Mouse (Mus musculus) brain, embryonic 14.5 days (tissue): ENCODE results near the gene Mcrip1. TPM values are rescaled to one million over a fixed set of nuclear protein-coding genes. Genes with fewer than 3 reads are reported as not detected.
"Not testable (repeated sequence)": the region's sequence is repeated elsewhere in the genome, so short reads cannot be mapped to it uniquely, and the experiment has no call there.

ENCODE experiments used
- DNase-seq: peaks from one replicate; pipeline ENCODE4 v3.0.0-alpha.2; 2011; ENCODE audit warnings: low read depth
- CTCF ChIP-seq: fragments of 200-500 bp; IDR thresholded peaks from 2 replicates; pipeline ENCODE4 v1.5.1; 2012; ENCODE audit warnings: inconsistent platforms, mild to moderate bottlenecking, moderate library complexity, borderline replicate concordance; ENCODE audit not compliant: insufficient read depth, insufficient read length; ENCODE audit errors: extremely low read depth
- POLR2A ChIP-seq: fragments of 200-500 bp; IDR thresholded peaks from 2 replicates; pipeline ENCODE4 v1.6.1; 2012; ENCODE audit warnings: mild to moderate bottlenecking, inconsistent platforms, borderline replicate concordance; ENCODE audit not compliant: poor library complexity, insufficient read depth, insufficient read length, severe bottlenecking; ENCODE audit errors: extremely low read depth
- polyA plus RNA-seq: library from polyadenylated mRNA; depleted of rRNA; stranded (reverse); fragments of >200 nt; gene quantifications from 2 replicates; pipeline ENCODE4 v1.2.3, GENCODE M21; 2012

Gene Mcrip1
- polyA plus RNA-seq, 1 experiment, result 204 TPM

DNA sequence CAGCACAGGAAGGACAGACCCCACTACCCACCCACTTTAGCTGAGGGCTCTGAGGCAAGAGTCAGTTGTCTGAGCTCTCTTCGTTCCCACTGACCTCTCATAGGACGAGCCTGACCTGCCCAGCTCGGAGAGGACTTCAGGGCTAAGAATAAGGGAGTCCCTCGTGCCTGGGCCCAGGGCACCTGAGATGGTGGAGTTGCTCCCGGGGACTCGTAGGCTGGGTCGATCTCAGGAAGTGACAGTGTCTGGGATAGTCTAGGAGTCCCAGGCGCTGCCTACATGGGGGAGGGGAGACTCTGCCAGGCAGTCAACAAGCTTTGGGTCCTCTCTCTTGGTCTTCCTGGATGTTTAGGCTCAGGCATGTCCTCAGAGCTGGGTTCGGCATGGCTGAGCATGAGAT is 29.0 kb downstream of the Mcrip1 start:
- no peak for DNase-seq
- no peak for TF ChIP-seq CTCF
- no peak for TF ChIP-seq POLR2A

DNA sequence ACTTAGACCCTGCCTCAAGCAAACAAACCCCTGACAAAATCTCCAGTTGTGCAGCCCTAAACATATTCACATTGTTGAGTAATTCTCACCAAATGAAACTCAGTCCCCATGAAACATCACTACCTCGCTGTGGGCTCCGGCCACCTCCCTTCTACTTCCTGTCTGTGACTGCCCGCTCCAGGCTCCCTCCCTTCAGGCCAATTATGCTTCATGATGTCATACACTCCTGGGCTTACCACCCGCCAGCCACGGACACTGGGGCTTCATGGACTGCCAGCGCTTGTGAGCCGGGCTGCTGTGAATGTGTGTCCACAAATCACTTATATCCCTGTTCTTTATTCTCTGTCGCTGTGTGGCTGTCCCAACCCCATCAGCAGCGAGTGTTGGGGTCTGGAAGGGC is 29.8 kb downstream of the Mcrip1 start:
- DNase-seq, result peak; percentile 21
- TF ChIP-seq CTCF (no peak), POLR2A (no peak)

DNA sequence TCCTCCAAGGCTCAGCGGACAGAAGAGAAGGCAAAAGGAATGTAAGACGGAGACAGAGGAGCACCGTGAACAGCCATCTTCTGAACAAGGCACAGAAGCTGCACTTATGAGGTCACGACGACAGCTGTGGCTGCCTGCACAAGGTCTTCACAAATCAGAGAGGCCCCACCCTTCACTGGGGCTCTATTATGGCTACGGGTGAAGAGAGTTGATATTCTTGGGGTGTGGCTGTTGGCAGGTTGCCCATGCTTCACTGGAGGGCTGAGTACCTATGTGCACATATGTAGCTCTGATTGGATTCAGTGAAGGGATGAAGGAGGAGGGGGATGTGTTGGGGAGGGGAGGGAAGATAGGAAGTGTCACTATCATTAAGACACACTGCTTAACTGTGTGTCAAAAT is 31.0 kb downstream of the Mcrip1 start:
- TF ChIP-seq CTCF (no peak), POLR2A (no peak)
- no peak for DNase-seq

DNA sequence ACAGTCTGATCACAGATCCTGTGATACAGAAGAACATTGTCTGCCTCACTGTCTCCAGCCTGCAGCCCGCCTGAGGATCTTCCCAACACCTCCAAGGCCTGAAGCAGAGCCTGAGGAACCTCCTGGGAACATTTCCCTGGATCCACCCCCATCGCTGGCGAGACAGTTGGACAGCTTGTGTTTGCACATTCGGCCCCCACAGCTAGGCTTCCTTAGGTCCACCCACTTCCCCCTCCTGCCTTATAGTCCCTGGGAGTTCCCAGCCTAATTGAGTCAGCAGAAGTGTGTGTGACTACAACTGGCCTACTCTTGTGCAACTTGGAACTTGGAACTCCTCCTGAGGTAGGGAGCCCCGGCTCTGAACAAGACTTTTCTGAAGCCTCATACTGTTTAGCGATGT is 31.5 kb downstream of the Mcrip1 start:
- peak; percentile 9 for DNase-seq

DNA sequence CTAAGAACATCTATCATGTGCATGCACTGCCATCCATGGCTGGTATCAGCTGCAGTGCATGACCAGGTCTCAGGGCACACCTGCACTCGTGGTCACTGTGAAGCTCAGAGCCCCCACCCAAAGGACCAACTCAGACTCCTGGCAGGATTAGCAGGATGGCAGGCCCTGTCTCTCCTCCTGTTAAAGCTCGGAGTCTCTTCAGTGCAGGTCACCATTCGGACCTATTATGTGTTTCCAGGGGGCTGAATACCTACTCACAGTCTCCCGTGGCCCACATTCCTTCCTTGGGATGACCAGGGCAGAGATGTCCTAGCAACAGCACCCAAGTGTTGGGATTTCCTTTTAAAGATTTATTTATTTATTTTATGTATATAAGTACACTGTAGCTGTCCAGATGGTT is 32.4 kb downstream of the Mcrip1 start:
- TF ChIP-seq CTCF (no peak), POLR2A (no peak)
- no peak for DNase-seq

More for the DNA sequence above, 31.5 kb downstream of the Mcrip1 start:
- no peak for TF ChIP-seq POLR2A
- TF ChIP-seq CTCF, result no peak

DNA sequence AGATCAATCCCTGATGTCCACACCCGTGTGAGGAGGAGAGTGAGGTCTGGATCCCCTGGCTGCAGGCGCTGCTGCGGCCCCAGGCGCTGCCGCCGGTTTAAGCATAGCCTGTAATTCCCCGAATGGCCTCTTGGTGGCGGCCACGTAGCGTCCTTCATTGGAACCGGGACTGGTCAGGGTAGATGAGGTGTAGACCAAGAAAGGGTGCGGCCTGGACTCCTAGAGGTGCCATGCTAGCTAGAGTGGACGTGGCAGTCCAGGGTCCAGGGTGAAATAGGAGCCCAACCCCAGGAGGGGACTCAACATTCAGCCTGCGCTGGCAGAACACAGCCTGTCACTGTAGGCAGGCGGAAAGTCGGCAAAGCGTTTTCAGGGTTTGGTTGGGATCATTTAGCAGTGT is 33.9 kb downstream of the Mcrip1 start:
- TF ChIP-seq CTCF, result peak; percentile 98
- TF ChIP-seq POLR2A, result no peak
- DNase-seq, result peak; percentile 79

DNA sequence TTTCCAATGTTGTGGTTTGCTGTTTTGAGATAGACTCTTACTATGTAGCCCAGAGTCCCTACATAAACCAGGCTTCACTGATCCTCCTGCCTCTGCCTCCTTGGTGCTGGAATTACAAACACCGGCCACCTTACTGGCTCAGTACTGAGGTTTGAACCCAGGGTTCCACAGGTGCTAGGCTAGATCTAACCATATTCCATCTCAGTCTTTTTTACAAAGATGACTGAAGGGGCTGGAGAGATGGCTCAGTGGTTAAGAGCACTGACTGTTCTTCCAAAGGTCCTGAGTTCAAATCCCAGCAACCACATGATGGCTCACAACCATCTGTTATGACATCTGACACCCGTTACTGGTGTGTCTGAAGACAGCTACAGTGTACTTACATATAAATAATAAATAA is 35.3 kb downstream of the Mcrip1 start:
- not testable (repeated sequence) for DNase-seq

DNA sequence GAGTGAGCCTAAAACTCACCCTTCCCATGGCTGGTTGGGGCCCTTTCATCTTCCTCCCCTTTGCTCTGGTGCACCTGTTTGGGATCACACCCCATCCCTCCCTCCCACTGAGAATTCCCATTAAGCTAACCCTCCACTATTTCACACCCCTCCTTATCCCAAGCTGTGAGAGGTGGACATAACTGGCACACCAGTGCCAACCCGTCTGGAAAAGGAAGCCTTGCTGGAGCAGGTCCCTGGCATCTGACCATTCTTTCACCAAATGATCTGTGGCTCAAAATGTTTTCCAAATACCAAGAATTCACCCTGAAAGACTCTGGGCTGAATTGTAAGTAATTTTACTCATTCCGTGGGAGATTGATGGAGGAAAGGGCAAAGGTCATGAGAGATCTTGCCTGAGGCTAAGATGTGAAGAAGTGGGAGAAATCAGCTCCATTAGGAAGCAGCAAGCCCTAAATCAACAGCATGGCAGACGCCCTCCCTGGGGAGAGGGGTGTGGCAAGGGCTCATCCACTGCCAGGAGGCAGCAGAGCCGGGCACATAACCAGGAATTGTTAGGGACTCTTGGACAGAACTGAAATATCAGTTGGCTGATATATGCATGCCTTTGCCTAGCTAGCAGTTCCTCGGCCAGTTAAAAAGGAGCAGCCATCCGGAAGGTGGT is 36.6 kb downstream of the Mcrip1 start:
- TF ChIP-seq POLR2A, result no peak
- no peak for TF ChIP-seq CTCF
- DNase-seq, result peak; percentile 47

DNA sequence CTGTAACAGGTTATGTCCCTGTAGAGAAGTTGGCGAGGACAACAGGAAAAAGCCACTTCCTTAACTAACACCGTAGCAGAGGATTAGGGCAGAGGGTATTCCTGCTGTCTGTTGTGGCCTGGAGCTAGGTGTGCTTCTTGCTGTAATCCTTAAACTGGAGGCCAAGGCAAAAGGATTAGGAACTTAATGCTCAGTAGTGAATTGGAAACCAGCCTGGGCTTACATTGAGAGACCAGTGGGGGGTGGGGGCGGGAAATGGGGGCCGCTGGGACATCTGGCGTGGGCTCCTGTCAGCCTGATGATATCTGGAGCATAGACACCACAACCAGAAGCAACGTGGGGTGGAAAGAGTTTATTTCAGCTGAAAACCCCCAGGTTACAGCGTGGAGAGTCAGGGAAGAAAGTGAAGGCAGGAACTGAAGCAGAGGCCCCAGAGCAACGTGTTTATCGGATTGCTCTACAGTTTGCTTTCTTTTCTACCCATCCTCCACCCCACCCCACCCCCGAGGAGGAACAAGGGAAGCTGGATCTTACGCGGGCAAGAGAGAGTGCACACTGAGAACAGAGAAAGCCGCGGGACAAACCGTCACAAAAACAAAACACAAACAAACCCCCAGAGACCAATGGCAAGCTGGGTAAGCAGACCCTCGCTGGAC is 39.0 kb downstream of the Mcrip1 start:
- TF ChIP-seq CTCF (no peak), POLR2A (no peak)
- peak; percentile 42 for DNase-seq

DNA sequence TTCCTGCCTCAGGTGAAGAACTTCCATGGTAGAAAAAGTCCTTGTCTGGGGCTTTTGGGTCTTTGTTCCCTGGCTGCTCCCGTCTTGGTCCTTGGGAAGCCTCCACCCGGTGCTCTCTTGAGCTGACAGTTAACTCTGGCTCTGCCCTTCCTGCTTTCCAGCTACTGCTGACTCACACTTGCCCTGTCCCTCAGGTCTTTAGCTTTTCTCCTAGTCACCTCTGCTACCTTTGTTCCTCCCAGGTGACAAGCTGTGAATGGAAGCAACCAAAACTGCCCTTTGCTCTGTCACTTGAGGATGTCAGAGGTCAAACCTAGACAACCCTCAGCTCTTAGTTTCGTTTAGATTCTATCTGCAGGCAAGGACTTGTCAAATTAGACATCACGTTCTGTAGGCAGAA is 39.6 kb downstream of the Mcrip1 start:
- DNase-seq, result no peak
- TF ChIP-seq CTCF (no peak), POLR2A (no peak)

DNA sequence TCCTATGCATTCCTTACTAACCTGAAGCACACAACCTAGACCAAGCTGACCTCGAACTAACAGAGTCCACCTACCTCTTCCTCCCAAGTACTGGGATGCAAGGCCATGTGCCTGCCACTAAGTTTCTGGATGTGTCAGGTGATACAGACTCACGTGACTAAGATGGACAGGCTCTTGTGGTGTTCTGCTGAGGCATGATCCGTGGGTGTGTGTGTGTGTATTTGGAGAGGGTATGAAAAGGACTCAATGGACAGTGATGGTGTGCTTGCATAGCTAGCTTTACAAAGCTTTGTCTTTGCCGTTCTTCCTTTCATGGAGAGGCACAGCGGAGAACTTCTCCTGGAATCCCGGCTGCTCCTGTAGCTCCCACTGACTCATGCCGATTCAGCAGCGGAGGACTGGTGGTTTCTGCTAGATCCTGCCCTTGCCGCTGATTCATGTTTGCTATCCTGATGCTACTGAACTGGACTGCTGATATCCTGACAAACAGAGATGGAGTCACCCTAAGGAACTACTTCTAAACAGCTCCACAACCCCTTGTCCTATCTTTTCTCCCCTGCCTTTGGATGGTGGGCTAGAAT is 41.1 kb downstream of the Mcrip1 start:
- TF ChIP-seq POLR2A (no peak), CTCF (no peak)
- DNase-seq, result no peak

DNA sequence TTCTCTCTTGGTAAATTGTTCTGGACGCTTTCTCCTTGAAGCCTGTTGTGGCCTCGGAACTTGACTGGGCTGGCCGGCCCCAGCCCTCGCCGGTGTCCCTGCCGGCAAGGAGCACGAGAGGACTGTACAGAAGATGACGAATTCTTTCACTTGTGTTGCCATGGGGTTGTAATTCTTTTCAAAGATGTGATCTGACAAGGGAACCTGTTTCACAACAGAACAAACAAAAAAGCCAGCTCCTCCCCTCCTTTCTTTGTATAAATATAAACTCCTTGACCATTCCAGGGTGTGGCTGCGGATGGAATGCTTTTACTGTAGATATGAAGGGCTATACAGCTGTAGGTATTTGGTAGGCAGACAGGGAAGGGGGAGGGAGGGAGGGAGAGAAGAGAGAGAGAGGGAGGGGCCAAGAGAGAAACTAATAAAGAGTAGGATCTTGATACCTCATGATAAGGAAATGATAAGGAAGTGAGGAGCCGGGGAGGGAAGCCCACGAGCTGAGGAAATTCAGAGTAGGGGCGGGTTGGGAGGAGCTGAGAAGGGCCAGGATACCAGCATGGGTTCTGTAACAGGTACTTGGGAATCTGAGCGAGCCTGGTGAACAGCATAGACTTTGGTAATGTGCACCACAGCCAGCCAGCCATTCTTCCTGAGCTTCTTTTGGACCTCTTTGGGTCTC is 41.8 kb downstream of the Mcrip1 start:
- no peak for DNase-seq
- TF ChIP-seq POLR2A (no peak), CTCF (no peak)

DNA sequence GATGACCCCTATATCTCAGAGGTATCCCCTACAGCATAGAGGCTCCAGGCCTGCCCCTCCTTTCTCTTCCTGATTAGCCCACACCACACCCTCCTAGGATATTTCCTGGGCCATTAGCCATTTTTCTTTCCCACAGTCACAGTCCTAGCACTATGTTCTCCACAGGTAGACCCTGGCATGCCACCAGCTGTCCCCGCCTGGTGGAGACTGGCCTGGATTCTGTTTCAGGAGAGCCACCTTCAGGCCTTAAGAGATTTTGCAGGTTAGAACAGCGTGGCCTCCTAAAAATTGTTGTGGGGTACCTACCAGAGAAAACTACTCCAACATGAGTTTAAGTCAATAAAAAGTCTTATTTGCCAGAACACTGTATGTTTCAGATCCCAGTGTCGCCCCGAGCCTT is 42.6 kb downstream of the Mcrip1 start:
- TF ChIP-seq POLR2A (no peak), CTCF (peak; percentile 28; the same call in 1 of the 2 replicates)
- DNase-seq, result no peak
